In genomic region chr19:26948479-26948878, GRCm38 (mm10) we compare ENCODE assay signal across 20 mouse cellular contexts.
DNase-seq lines count a peak whose midpoint lies in the region; ATAC-seq and TF ChIP-seq lines count a peak whose summit lies in the region.
"Had no signal": no experiment of that assay in that cellular context is flagged by ENCODE, and none has a peak within 500 bp of the region (broad histone marks: within the 10 kb centered on the region; RNA-seq: fewer than 3 reads in every experiment).

No protein-coding gene starts in this region.

- no peaks in the 10 kb centered on the region for H3K27me3 ChIP-seq in midbrain, postnatal 0 days (ENCODE audit: insufficient read depth, low read length)
- no peaks in the 10 kb centered on the region for H3K27me3 ChIP-seq in midbrain, embryonic 16.5 days (ENCODE audit: control insufficient read depth, insufficient read depth, low read depth, low read length)
- no peaks in the 10 kb centered on the region for H3K27me3 ChIP-seq in hindbrain, embryonic 16.5 days (replicated peaks; ENCODE audit: control insufficient read depth, insufficient read depth, low read length)
- H3K27me3 ChIP-seq: embryonic facial prominence, embryonic 13.5 days; forebrain, embryonic 13.5 days; hindbrain, embryonic 13.5 days had no signal

- WGBS in midbrain, postnatal 0 days = 95% methylated on average over 2 of the region's 2 CpGs
- 96% methylated on average over 2 of the region's 2 CpGs for WGBS in midbrain, embryonic 16.5 days
- WGBS in hindbrain, embryonic 16.5 days = 96% methylated on average over 2 of the region's 2 CpGs

- H3K27ac ChIP-seq in midbrain, postnatal 0 days (ENCODE audit: low read depth, low read length) = no peak overlapping the region
- no peak overlapping the region for H3K27ac ChIP-seq in midbrain, embryonic 16.5 days (ENCODE audit: low read length)
- H3K27ac ChIP-seq in hindbrain, embryonic 16.5 days (ENCODE audit: low read depth, low read length) = no peak overlapping the region
- H3K27ac ChIP-seq: embryonic facial prominence, embryonic 13.5 days; forebrain, embryonic 13.5 days; gastrocnemius, adult 2 months; hindbrain, embryonic 13.5 days had no signal

- no peak overlapping the region for H3K4me3 ChIP-seq in midbrain, postnatal 0 days (ENCODE audit: low read depth, low read length)
- no peak overlapping the region for H3K4me3 ChIP-seq in midbrain, embryonic 16.5 days (ENCODE audit: low read depth, low read length)
- H3K4me3 ChIP-seq in hindbrain, embryonic 16.5 days (ENCODE audit: low read length) = no peak overlapping the region
- H3K4me3 ChIP-seq: embryonic facial prominence, embryonic 13.5 days; forebrain, embryonic 13.5 days; gastrocnemius, adult 2 months; hindbrain, embryonic 13.5 days had no signal

- TF ChIP-seq CTCF in midbrain, postnatal 0 days (IDR thresholded peaks at IDR 0.05) = no peak

- ATAC-seq in midbrain, postnatal 0 days (ENCODE audit: low FRiP score) = no peak
- ATAC-seq in midbrain, embryonic 16.5 days = no peak
- ATAC-seq in hindbrain, embryonic 16.5 days = no peak
- ATAC-seq: forebrain, embryonic 13.5 days; forebrain, postnatal 0 days; intestine, embryonic 16.5 days had no signal

- H3K4me2 ChIP-seq in midbrain, postnatal 0 days (ENCODE audit: low read depth, low read length, poor library complexity, severe bottlenecking) = no peak overlapping the region
- H3K4me2 ChIP-seq in midbrain, embryonic 16.5 days (ENCODE audit: low read length) = no peak overlapping the region
- no peak overlapping the region for H3K4me2 ChIP-seq in hindbrain, embryonic 16.5 days (ENCODE audit: low read length)
- H3K4me2 ChIP-seq: embryonic facial prominence, embryonic 13.5 days; forebrain, embryonic 13.5 days; hindbrain, embryonic 13.5 days had no signal

- H3K9ac ChIP-seq in midbrain, postnatal 0 days (replicated peaks; ENCODE audit: low read length, poor library complexity, severe bottlenecking) = no peak overlapping the region
- H3K9ac ChIP-seq in midbrain, embryonic 16.5 days (ENCODE audit: low read depth, low read length) = no peak overlapping the region
- H3K9ac ChIP-seq in hindbrain, embryonic 16.5 days (ENCODE audit: low read depth, low read length) = no peak overlapping the region
- H3K9ac ChIP-seq: embryonic facial prominence, embryonic 13.5 days; forebrain, embryonic 13.5 days; forebrain, postnatal 0 days; hindbrain, embryonic 13.5 days had no signal

- no peaks in the 10 kb centered on the region for H3K36me3 ChIP-seq in midbrain, postnatal 0 days (ENCODE audit: insufficient read depth, low read length)
- H3K36me3 ChIP-seq in midbrain, embryonic 16.5 days (ENCODE audit: control insufficient read depth, insufficient read depth, low read length) = no peaks in the 10 kb centered on the region
- no peaks in the 10 kb centered on the region for H3K36me3 ChIP-seq in hindbrain, embryonic 16.5 days (ENCODE audit: control insufficient read depth, insufficient read depth, low read length)
- H3K36me3 ChIP-seq: embryonic facial prominence, embryonic 13.5 days; hindbrain, embryonic 13.5 days had no signal

- H3K4me1 ChIP-seq in midbrain, postnatal 0 days (ENCODE audit: insufficient read depth, low read length) = no peaks in the 10 kb centered on the region
- H3K4me1 ChIP-seq in midbrain, embryonic 16.5 days (ENCODE audit: control insufficient read depth, insufficient read depth, low read length) = no peaks in the 10 kb centered on the region
- no peaks in the 10 kb centered on the region for H3K4me1 ChIP-seq in hindbrain, embryonic 16.5 days (ENCODE audit: control insufficient read depth, insufficient read depth, low read depth, low read length)
- H3K4me1 ChIP-seq: embryonic facial prominence, embryonic 13.5 days; forebrain, embryonic 13.5 days; hindbrain, embryonic 13.5 days had no signal

- peak; percentile 23 for DNase-seq in midbrain, postnatal 0 days (ENCODE audit: low spot score)
- DNase-seq in cerebellum, adult 18-20 months = peak; percentile 71 to 80
- peak; percentile 88 for DNase-seq in cerebellum, adult 9-11 months
- peak; percentile 60 to 66 for DNase-seq in cerebellum, postnatal 36 days
- DNase-seq in right cerebral cortex, adult 18-20 months = no peak
- no peak for DNase-seq in gastrocnemius, adult 18-20 months (ENCODE audit: low spot score)
- DNase-seq: adrenal gland, adult 8-10 months; adrenal gland, postnatal 36 days; forebrain, postnatal 0 days; gastrocnemius, adult 2 months; gastrocnemius, postnatal 25 days; heart, adult 11 months; heart, postnatal 10 days; kidney, adult 8-10 months had no signal

- H3K9me3 ChIP-seq in midbrain, postnatal 0 days (ENCODE audit: low read length) = no peaks in the 10 kb centered on the region
- H3K9me3 ChIP-seq in midbrain, embryonic 16.5 days (replicated peaks; ENCODE audit: control insufficient read depth, low read length, poor library complexity, severe bottlenecking) = no peaks in the 10 kb centered on the region
- no peaks in the 10 kb centered on the region for H3K9me3 ChIP-seq in hindbrain, embryonic 16.5 days (ENCODE audit: control insufficient read depth, low read length)
- H3K9me3 ChIP-seq: embryonic facial prominence, embryonic 13.5 days; forebrain, embryonic 13.5 days; hindbrain, embryonic 13.5 days had no signal

Comparison
In these comparisons a context has a peak if more than half of its experiments do, and no peak if none do; other contexts are left out.
1. DNase-seq: peak in midbrain, postnatal 0 days (single experiment), cerebellum, adult 18-20 months (2 of 2), cerebellum, adult 9-11 months (single experiment) and cerebellum, postnatal 36 days (2 of 2); none in right cerebral cortex, adult 18-20 months (single experiment) and gastrocnemius, adult 18-20 months (single experiment).